Mouse (Mus musculus): ENCODE results near the gene Cbfa2t2. TPM values are rescaled to one million over a fixed set of nuclear protein-coding genes. Genes with fewer than 3 reads are reported as not detected.
A peak's percentile ranks its signal among the peaks of the same experiment; 100 is the strongest.

Cbfa2t2 gene
- polyA plus RNA-seq, 1 experiment from 2014 or later: 62.4 TPM

DNA sequence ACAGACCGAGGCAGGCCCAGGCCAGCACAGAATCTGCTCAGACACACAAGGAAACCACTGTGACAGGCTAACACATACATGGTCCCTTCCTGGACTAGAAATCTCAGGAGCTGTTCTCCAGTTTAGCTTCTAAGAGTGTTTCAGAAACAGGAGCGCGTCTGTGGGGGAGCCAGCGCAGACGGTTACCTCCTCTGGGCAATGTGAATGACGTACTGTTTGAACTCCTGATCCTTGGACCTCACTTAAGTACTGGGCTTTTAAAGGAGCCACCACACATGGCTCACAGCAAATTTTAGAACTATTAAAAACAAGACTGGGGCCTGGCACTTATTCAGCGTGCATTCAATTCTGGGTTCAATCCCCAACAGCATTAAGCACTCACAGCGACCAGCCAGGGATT lies 130.4 kb downstream of the Cbfa2t2 start:
- no peak overlapping the region for H3K4me3 ChIP-seq
- no peak for ATAC-seq (ENCODE audit: low FRiP score, low read depth)
- 37% methylated on average over 8 of the region's 8 CpGs for WGBS
- no peaks in the 10 kb centered on the region for H3K27me3 ChIP-seq (replicated peaks)
- H3K9me3 ChIP-seq: no peaks in the 10 kb centered on the region
- peaks cover 22% of the 10 kb centered on the region for H3K36me3 ChIP-seq
- peak overlapping the region; percentile 96 for H3K4me2 ChIP-seq (replicated peaks)
- H3K4me1 ChIP-seq: peaks cover 46% of the 10 kb centered on the region
- 0 out of 2 replicates have a peak overlapping the region, but pooled peaks have one; percentile 2 for H3K9ac ChIP-seq
- H3K27ac ChIP-seq: no peak overlapping the region

DNA sequence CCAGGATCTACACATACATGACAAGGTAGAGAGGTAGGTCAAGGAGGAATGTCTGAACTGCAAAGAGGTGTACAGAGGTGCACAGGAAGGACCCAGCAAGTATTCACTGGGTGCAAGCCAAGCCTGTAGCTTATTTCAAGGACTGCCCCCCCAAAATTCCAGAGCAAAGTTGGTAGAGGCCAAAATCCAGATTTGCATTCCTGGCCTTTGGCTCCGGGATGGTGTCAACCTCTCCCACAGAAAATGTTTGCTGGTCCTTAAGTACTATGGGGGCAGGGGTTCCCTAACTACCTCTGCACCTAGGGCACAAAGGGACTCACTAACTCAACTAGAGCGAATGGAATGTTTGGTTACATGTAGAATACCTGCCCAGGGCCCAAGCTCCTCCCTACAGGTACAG lies 131.5 kb downstream of the Cbfa2t2 start:
- peak overlapping the region; percentile 51; the same call in 1 of the 2 replicates for H3K27ac ChIP-seq
- H3K27me3 ChIP-seq (replicated peaks): no peaks in the 10 kb centered on the region
- ATAC-seq (ENCODE audit: low FRiP score, low read depth): no peak
- 64% methylated on average over 2 of the region's 2 CpGs for WGBS
- H3K4me2 ChIP-seq (replicated peaks): peak overlapping the region; percentile 96
- H3K4me1 ChIP-seq: peaks cover 46% of the 10 kb centered on the region
- peak overlapping the region; percentile 77; the same call in 1 of the 2 replicates for H3K9ac ChIP-seq
- peaks cover 16% of the 10 kb centered on the region for H3K36me3 ChIP-seq
- H3K9me3 ChIP-seq: no peaks in the 10 kb centered on the region
- peak overlapping the region; percentile 84 for H3K4me3 ChIP-seq

GRCm38 (mm10) chr2:154568329-154569070 lies 132.2 kb downstream of the Cbfa2t2 start:
- 11% methylated on average over 10 of the region's 10 CpGs for WGBS

DNA sequence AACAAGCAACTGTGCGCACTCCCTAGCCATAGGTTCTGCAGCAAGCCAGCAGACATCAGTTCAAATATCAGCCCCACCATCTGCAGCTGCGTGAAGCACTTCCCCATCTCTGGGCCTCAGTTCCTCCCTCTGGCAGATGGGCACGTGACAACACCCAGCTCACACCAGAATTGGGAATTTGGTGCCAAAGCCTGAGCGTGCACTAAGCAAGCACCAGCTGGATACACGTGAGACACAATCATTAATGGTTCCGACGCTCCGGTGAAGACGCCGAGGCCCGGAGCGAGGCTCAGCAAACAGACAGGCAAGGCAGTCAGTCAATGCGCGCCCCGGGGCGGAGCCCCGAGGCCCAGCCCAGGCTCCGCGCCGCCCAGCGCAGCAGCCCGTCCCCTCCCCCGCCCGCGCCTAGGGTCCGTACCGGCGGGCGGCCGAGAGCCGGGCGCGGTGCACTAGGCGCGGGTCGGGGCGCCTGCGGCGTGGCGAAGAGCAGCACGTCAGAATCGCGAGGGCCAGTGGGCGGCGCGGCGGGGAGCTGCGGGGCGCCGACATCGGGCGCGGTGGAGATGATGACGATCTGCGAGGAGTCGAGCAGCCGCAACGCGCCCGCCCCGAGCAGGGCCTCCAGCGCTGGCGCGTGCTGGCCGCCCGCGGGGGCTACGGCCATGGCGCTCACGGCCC lies 132.9 kb downstream of the Cbfa2t2 start:
- Histone ChIP-seq H3K4me3 (peak overlapping the region; percentile 84), H3K4me1 (peaks cover 46% of the 10 kb centered on the region), H3K27me3 (replicated peaks) (no peaks in the 10 kb centered on the region), H3K9ac (peak overlapping the region; percentile 77), H3K36me3 (peaks cover 2% of the 10 kb centered on the region; the same call in 1 of the 2 replicates), H3K27ac (peak overlapping the region; percentile 65), H3K9me3 (no peaks in the 10 kb centered on the region), H3K4me2 (replicated peaks) (peak overlapping the region; percentile 96)
- WGBS: under 1% methylated on average over 56 of the region's 70 CpGs
- ATAC-seq (ENCODE audit: low FRiP score, low read depth): peak; percentile 79

More at GRCm38 (mm10) chr2:154568329-154569070, 132.2 kb downstream of the Cbfa2t2 start:
- Histone ChIP-seq H3K27ac (peak overlapping the region; percentile 65), H3K4me1 (peaks cover 46% of the 10 kb centered on the region), H3K9ac (peak overlapping the region; percentile 77), H3K27me3 (replicated peaks) (no peaks in the 10 kb centered on the region), H3K36me3 (peaks cover 9% of the 10 kb centered on the region), H3K9me3 (no peaks in the 10 kb centered on the region), H3K4me3 (peak overlapping the region; percentile 84), H3K4me2 (replicated peaks) (peak overlapping the region; percentile 96)
- peak; percentile 15 for ATAC-seq (ENCODE audit: low FRiP score, low read depth)

- H3K27ac ChIP-seq: peak within 1 kb of the TSS; percentile 65
- under 1% methylated on average over 44 of the region's 44 CpGs for WGBS
- H3K4me2 ChIP-seq (replicated peaks): peak within 1 kb of the TSS; percentile 96
- H3K9me3 ChIP-seq: no peaks in the 10 kb centered on the region
- peak; percentile 97 for ATAC-seq (ENCODE audit: low FRiP score, low read depth)
- H3K4me3 ChIP-seq: peak within 1 kb of the TSS; percentile 84
- H3K4me1 ChIP-seq: peaks cover 46% of the 10 kb centered on the region
- peak within 1 kb of the TSS; percentile 77 for H3K9ac ChIP-seq
- H3K36me3 ChIP-seq: no peaks in the 10 kb centered on the region
- H3K27me3 ChIP-seq (replicated peaks): no peaks in the 10 kb centered on the region
Observed at GRCm38 (mm10) chr2:154569836-154570286, 133.6 kb downstream of the Cbfa2t2 start, which contains the start of gene E2f1. TSS of gene E2f1 (minus strand) at chr2:154569892.

DNA sequence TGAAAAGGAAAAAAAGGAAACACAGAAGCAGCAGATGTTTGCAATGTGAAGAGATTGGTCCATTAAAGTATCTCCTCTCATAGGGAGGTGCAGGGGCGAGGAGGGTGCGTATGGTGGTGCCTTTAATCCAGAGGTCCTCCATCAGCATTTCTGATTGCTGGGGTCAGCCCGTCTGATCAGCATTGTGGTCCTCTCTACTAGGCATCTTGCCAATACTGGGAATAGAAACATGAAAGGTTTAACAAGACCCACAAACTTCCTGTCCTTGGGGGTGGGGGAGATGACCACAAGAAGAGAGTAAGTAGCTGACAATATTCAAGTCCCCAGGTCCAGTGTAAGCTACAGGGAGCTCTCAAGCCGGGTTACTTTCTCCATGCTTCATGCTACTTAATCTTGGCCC lies 134.4 kb downstream of the Cbfa2t2 start:
- Histone ChIP-seq H3K9ac (no peak overlapping the region), H3K9me3 (no peaks in the 10 kb centered on the region), H3K4me3 (no peak overlapping the region), H3K27ac (no peak overlapping the region), H3K4me1 (peaks cover 43% of the 10 kb centered on the region), H3K36me3 (no peaks in the 10 kb centered on the region), H3K4me2 (replicated peaks) (peak overlapping the region; percentile 96), H3K27me3 (replicated peaks) (no peaks in the 10 kb centered on the region)
- no peak for ATAC-seq (ENCODE audit: low FRiP score, low read depth)
- WGBS: 69% methylated on average over 4 of the region's 4 CpGs

GRCm38 (mm10) chr2:154571266-154571665 lies 135.0 kb downstream of the Cbfa2t2 start:
- H3K4me3 ChIP-seq: no peak overlapping the region
- no peak overlapping the region for H3K9ac ChIP-seq
- H3K4me1 ChIP-seq: peaks cover 39% of the 10 kb centered on the region
- H3K27me3 ChIP-seq (replicated peaks): no peaks in the 10 kb centered on the region
- 79% methylated on average over 4 of the region's 4 CpGs for WGBS
- H3K36me3 ChIP-seq: no peaks in the 10 kb centered on the region
- no peak overlapping the region for H3K27ac ChIP-seq
- no peak for ATAC-seq (ENCODE audit: low FRiP score, low read depth)
- H3K4me2 ChIP-seq (replicated peaks): no peak overlapping the region
- no peaks in the 10 kb centered on the region for H3K9me3 ChIP-seq

DNA sequence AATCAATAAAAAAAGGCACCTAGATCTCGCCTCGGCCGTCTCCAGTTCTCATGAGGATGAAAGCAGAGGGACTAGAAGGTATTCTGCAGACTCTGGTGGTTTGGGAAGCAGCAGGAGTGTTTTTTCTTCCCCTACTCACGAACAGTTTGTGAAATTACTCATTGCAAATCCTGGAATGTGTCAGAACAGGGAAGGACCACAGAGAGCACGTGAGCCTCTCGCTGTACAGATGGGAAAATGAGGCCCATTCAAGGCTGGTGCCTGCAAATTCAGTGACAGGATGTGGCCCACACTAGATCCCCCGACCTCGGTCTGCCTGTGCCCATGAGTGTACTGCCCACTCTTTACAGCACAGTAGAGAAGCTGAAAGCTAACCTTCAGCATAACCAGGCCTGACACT lies 135.7 kb downstream of the Cbfa2t2 start:
- H3K9ac ChIP-seq: no peak overlapping the region
- no peak for ATAC-seq (ENCODE audit: low FRiP score, low read depth)
- no peak overlapping the region for H3K4me2 ChIP-seq (replicated peaks)
- H3K9me3 ChIP-seq: no peaks in the 10 kb centered on the region
- H3K27me3 ChIP-seq (replicated peaks): no peaks in the 10 kb centered on the region
- no peak overlapping the region for H3K4me3 ChIP-seq
- H3K4me1 ChIP-seq: peaks cover 39% of the 10 kb centered on the region
- H3K27ac ChIP-seq: no peak overlapping the region
- no peaks in the 10 kb centered on the region for H3K36me3 ChIP-seq
- 71% methylated on average over 8 of the region's 8 CpGs for WGBS

DNA sequence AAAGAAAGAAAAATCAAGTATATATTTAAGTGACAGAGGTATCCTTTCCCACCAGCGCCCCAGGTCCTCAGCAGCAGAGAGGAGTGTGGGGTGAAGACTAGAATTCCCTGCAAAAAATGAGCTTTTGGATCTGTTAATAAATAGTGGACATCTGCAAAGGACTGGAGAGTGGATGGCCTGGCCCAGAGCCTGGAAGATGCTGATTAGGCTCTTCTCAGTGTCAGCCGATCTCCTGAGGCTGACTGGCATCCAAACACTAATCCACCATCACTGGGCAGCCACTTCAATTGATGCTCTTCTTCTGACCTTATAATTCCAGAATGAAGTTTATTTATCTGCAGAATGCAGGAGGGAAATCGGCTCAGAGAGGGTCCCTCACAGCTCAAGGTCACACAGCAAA lies 136.7 kb downstream of the Cbfa2t2 start:
- H3K27me3 ChIP-seq (replicated peaks): no peaks in the 10 kb centered on the region
- H3K27ac ChIP-seq: no peak overlapping the region
- WGBS: 87% methylated on average over 3 of the region's 3 CpGs
- peaks cover 41% of the 10 kb centered on the region for H3K4me1 ChIP-seq
- H3K4me2 ChIP-seq (replicated peaks): no peak overlapping the region
- H3K9me3 ChIP-seq: no peaks in the 10 kb centered on the region
- no peak for ATAC-seq (ENCODE audit: low FRiP score, low read depth)
- no peaks in the 10 kb centered on the region for H3K36me3 ChIP-seq
- no peak overlapping the region for H3K9ac ChIP-seq
- H3K4me3 ChIP-seq: no peak overlapping the region

DNA sequence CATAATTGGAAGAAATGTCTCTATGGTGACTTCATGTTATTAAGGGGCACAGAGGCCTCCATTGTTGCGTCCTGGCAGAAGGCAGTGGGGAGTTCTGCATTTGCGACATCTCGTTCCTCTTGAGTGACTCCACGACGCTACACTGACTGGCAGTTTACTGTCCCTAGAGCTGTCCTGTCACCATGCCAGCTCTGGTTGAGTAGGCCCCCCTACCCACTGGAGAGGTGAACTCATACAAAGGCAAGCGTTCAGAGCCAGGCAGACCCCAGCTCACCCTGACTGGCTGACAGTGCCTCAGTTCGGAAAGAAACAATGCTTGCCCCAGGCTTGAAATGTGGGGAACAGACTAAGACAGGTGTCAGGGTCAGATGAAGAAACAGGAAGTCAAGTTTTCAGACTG lies 138.0 kb downstream of the Cbfa2t2 start:
- no peak overlapping the region for H3K4me3 ChIP-seq
- H3K4me2 ChIP-seq (replicated peaks): no peak overlapping the region
- WGBS: 37% methylated on average over 7 of the region's 7 CpGs
- H3K36me3 ChIP-seq: no peaks in the 10 kb centered on the region
- no peak overlapping the region for H3K9ac ChIP-seq
- H3K27me3 ChIP-seq (replicated peaks): no peaks in the 10 kb centered on the region
- no peak overlapping the region for H3K27ac ChIP-seq
- no peaks in the 10 kb centered on the region for H3K9me3 ChIP-seq
- peaks cover 28% of the 10 kb centered on the region for H3K4me1 ChIP-seq
- no peak for ATAC-seq (ENCODE audit: low FRiP score, low read depth)

DNA sequence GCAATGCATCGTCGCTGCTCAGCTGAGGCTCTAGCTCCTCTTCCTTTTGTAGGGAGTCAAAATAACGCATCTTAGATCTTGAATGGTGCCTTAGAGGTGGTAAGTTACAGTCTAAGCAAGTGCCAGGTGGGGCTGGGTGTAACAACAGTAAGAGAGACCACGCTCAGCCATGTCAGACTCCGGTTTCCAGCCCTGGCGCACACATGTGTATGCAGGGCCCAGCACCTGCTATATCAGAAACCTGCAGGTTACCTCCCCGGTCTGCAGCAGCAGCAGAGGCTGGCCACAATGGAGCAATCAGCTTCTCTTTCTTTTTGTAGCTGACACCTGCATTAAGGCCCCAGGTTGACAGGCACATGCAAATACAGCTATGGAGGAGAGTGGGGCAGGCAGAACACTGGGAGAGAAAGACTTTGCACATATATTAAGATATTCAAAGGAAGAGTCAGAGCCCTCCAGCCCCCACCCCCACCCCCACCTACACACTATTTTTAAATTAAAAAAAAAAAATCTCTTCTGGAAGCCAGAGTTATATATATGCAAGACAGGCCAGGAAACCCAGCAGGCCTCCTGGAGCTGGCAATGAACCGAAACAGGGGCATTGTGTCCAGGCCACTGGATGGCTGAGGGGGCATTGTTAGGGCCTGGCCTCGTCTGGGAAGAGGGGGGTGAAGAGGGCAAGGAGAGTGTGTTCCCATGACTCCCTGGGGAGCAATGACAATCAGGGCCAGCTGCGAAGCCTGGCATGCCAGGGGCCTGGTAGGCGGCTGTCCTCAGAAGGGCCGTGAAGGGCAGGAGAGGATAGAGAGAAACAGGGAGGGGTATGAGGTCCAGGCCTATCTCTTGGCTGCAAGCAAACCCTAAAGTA lies 140.8 kb downstream of the Cbfa2t2 start:
- Histone ChIP-seq H3K9me3 (no peaks in the 10 kb centered on the region), H3K4me2 (replicated peaks) (0 out of 2 replicates have a peak overlapping the region, but pooled peaks have one; percentile 3), H3K27ac (peak overlapping the region; percentile 75), H3K4me3 (no peak overlapping the region), H3K27me3 (replicated peaks) (no peaks in the 10 kb centered on the region), H3K9ac (no peak overlapping the region; the same call in 1 of the 2 replicates), H3K4me1 (peaks cover 18% of the 10 kb centered on the region), H3K36me3 (no peaks in the 10 kb centered on the region)
- WGBS: 20% methylated on average over 12 of the region's 12 CpGs
- ATAC-seq (ENCODE audit: low FRiP score, low read depth): peak; percentile 87

DNA sequence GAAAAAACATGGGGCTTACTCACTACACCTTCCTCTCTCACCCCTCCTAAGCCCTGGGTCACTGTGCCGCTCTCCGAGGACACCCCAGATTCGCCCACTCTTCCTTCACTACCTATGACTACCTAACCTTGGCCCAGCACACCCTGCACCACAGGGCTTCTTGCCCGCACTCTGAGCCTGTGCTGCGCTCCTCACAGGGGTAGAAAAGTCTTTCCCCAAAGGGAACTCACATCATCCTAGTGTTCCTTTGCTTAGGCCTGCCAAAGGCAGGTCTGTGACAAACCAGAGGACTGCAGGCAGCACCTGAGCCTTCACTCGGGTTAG lies 141.4 kb downstream of the Cbfa2t2 start:
- ATAC-seq (ENCODE audit: low FRiP score, low read depth): peak; percentile 43; the same call in 1 of the 2 replicates
- H3K9ac ChIP-seq: no peak overlapping the region

More for the DNA sequence above, 141.4 kb downstream of the Cbfa2t2 start:
- Histone ChIP-seq H3K27ac (peak overlapping the region; percentile 75), H3K4me1 (peaks cover 18% of the 10 kb centered on the region), H3K27me3 (replicated peaks) (0 out of 2 replicates have a peak, but pooled peaks cover 2% of the 10 kb centered on the region), H3K4me2 (replicated peaks) (no peak overlapping the region), H3K36me3 (no peaks in the 10 kb centered on the region), H3K9me3 (no peaks in the 10 kb centered on the region), H3K4me3 (no peak overlapping the region)
- 50% methylated on average over 6 of the region's 6 CpGs for WGBS

Data from neural tube, embryonic 12.5 days (tissue).